Mouse (Mus musculus) thymus, postnatal 4 days (tissue): ENCODE results near the gene Gps1.
"Not testable (repeated sequence)": the region's sequence is repeated elsewhere in the genome, so short reads cannot be mapped to it uniquely, and the experiment has no call there.

ENCODE experiments used
- DNase-seq: peaks from one replicate; pipeline ENCODE4 v3.0.0; 2021

Gps1 gene

GRCm38 (mm10) chr11:120784064-120784791 is at the start of gene Gps1, which contains the start of gene Rfng:
Gene Gps1 (plus strand): TSS chr11:120784272.
Gene Rfng (minus strand): TSS chr11:120784207.
- peak; percentile 89 for DNase-seq

- no peak for DNase-seq
Measured at GRCm38 (mm10) chr11:120736424-120736823, 47.6 kb upstream of the Gps1 start.

GRCm38 (mm10) chr11:120740981-120741380 is 43.1 kb upstream of the Gps1 start:
- DNase-seq: no peak

- no peak for DNase-seq
Measured at GRCm38 (mm10) chr11:120744121-120744701, 39.9 kb upstream of the Gps1 start.

- DNase-seq: no peak
Measured at GRCm38 (mm10) chr11:120747974-120748373, 36.1 kb upstream of the Gps1 start.

- DNase-seq: peak; percentile 59
Measured at GRCm38 (mm10) chr11:120749430-120749829, 34.6 kb upstream of the Gps1 start.

- no peak for DNase-seq
Measured at GRCm38 (mm10) chr11:120751606-120752005, 32.5 kb upstream of the Gps1 start.

DNA sequence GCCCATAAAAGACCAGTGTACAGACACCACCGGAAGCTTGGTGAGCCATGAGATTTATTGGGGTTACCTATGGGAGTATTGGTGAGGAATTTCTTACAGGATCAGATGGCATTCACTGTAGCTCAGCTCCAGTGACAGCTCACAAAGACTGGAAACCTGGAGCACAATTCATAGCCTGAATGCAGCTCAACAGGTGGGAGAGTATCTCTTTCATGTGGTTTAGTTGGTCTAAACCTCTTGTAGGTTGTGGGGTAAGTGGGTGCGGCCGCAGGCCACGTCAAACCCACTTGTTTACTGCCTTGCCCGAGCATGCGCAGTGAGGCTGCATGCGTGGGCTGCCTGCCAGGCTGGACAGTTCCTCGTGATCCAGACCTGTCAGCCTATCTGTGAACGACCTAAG is 23.8 kb upstream of the Gps1 start:
- no peak for DNase-seq

DNA sequence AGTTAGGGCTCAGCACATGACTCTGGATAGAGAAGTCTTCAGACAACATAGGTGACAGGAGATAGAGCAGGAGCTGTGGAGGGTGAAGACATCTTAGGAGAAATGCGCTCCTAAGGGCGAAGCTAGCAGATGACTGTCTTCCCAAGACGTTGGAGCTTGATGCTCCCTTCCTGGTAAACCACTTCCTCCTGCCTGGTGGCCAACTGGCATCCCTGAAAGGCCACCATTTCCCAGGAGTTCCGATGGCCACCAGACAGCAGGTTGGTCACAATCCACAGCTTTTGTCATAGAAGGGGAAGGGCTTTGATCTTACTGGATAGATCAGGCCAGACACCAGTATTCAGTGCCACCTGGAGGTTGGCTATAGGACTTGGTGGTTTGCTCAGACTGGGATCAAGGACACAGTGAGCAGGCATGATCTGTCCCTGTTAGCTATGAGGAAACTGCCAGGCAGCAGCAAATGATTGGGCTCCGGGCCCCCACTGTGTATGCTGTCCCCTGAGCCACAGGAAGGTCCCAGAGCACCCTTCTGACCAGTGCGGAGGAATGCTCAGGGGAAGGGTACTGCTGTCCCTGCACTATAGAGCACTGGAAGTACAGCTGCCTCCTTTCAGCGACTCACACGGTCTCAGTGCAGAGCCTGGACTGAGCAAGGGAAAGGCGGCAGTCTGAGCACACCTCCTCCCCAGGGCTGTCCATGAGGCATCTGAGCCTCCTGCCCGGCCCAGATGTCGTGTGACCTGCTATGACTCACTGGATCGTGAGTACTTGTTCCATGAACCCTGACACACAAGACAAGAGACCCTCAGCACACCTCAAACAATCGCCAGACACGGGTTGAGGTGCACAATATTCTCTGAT is 22.0 kb upstream of the Gps1 start:
- no peak for DNase-seq

DNA sequence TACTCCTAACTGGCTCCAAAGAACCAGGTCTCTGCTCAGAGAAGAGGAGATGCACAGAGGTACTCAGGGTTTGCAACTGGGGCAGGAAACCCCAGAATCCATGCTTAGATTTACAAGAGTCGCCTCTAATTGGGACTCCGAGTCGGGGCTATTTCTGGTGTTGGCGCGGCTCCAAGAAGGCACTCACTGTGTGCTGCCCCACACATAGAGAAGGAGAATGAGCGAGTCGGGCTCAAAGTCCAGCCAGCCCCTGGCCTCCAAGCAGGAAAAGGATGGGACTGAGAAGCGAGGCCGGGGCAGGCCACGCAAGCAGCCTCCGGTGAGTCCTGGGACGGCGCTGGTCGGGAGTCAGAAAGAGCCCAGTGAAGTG is 21.4 kb upstream of the Gps1 start, which contains the start of gene Hmga1b:
Gene Hmga1b, plus strand, starts transcription at position 123 of the 370 bp plus-strand sequence.
- not testable (repeated sequence) for DNase-seq

GRCm38 (mm10) chr11:120763121-120763999 is 20.7 kb upstream of the Gps1 start:
- not testable (repeated sequence) for DNase-seq

DNA sequence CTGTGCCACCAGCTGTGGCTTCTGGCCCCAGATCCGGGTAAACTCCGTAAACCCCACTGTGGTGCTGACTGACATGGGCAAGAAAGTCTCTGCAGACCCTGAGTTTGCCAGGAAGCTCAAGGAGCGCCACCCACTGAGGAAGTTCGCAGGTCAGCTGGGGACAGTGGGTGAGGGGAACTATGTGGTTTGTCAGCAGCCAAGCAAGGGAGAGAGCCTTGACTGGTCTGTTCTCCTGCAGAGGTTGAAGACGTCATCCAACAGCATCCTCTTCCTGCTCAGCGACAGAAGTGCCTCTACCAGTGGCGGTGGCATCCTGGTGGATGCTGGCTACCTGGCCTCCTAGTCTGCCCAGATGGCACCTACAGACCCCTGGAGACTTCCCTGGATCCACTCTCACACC is 17.0 kb upstream of the Gps1 start:
- DNase-seq: not testable (repeated sequence)

DNA sequence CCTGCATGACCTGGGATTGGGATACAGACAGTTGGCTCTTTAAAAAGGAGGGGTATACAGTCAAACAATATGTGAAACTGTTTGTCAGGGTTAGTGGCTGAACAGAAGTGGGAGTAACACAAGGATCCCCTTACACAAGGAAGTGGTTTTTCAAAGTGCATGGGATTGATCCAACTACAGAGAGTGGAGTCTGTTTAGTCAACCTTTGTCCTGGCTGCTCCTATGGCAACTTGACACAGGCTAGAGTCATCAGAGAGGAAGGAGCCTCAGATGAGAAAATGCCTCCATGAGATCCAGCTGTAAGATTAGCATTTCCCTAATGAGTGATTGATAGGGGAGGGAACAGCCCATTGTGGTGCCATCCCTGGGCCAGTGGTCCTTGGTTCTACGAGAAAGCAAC is 15.9 kb upstream of the Gps1 start:
- DNase-seq: no peak

DNA sequence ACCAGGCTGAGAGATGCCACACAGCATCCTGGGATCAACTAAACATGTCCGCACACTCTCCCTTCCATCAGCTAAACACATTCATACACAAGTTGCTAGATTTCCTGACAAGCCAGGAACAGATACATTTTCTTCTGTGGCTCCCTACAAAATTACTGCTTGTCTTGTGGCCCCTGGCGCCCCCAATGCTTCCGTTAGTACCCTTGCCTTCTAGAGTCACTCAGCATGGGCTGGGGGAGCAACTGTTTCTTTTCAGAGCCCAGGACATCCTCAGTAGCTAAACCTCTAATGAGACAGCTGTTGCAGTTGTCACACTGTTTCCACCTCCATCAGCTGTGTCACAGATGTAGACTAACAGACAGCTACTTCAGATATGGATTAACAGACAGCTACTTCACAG is 11.3 kb upstream of the Gps1 start:
- peak; percentile 3 for DNase-seq

DNA sequence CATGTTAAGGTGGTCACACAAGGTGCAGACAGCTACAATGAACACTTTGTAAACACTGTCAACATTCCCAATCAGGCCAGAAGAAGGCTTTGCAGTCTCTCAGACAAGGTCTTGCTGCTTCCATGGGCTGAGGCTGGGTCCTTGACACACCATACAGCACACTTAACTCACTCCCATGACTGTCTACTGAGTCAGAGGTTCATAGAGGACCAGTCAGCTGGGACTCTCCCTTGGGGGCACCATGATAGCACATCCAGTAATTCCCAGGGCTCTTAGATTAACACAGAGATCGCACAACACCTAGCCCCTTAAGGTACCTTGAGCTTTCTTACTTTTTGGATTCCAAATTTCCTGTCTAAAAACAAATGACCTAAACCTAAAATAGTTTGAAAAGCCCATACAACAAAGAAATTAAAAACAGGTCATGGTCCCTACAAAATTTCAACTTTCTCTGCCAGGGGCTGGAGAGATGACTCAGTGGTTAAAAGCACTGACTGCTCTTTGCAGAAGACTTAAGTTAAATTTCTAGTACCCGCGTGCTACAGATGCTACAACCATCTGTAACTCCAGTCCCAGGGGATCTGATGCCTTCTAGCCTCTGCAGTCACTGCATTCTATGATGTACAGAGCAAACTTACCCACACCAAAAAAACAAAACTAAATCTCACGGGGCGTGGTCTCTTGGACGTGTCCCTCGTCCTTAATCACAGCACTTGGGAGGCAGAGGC is 10.4 kb upstream of the Gps1 start:
- no peak for DNase-seq

GRCm38 (mm10) chr11:120775774-120776469 is 8.2 kb upstream of the Gps1 start:
- peak; percentile 98 for DNase-seq

DNA sequence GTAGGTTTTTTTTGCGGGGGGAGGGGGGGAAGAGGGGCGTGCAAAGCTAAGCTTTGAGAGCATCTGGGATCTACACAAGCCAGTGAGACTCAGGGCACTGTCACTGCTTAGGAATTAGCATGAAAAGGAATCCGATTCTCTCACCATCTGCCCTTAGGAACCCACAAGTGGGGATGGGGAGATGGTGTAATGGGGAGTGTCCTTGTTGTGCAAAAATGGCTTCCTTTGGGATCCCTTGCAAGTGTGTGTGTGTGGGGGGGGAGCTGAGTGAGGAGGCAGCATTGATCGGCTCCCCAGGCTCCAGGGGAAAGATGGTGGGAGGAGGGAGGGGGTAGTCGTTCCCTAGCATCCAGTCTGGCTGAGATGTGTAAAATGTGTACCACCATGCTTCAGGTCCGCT is 6.9 kb upstream of the Gps1 start:
- no peak for DNase-seq

- peak; percentile 3 for DNase-seq
Measured at GRCm38 (mm10) chr11:120779876-120780275, 4.2 kb upstream of the Gps1 start.

DNA sequence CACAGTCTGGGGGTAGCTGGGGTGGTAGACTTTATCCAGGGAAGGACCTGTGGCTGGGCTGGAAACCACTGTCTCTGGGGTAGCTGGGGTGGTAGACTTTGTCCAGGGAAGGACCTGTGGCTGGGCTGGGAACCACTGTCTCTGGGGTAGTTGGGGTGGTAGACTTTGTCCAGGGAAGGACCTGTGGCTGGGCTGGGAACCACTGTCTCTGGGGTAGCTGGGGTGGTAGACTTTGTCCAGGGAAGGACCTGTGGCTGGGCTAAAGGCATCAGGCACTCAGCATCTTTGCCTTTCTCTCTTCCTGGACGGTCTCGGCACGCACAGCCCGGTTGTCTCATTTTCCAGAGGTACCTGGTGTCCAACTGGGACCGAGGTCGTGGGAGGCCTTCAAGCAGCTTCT is 2.7 kb upstream of the Gps1 start:
- not testable (repeated sequence) for DNase-seq

DNA sequence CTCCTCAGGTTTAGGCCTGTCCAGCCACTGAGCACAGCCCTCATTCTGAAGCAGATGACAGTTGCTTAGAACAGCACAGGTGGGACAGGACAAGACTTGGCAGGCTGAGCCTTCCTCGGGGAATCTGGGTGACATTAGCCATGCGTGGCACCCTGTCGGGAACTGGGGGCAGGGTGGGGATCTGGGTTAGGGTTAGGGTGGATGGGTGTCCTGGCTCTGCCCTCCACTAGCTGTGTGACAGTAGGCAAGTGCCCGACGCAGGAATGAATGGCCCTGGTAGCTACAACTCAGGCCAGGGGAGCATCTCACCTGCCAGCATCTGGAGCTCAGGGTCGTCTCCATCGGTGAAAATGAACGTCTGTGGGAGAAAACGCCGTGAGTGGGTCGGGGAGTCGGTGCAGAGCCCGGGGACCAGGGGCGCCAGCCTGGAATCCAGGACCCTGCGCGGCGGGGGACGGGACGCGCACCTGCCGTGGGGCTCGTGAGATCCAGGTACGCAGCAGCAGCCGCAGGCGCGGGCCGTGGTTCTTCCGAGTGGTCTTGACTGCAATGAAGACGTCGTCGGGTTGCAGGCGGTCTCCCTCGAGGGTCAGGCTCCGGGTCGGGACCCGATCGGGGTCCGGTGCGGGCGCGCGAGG is 527 bp upstream of the Gps1 start:
- no peak for DNase-seq

DNA sequence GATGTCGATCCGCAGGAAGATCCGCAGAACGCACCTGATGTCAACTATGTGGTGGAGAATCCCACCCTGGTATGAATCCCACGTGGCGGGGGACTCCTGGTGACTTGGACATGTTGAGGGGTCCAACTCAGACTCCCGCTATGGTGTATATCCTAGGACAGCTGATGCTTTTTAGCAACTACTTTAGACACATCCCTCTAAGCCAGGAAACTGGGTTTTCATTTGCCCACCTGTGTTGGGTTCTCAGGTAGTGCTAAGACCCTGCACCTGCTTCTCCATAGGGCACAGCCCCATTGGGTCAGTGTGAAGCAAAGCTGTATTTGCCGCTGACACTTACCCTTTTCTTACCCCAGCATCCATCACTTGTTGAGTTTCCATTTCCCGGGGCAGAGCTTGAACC is 1.1 kb downstream of the Gps1 start:
- DNase-seq: no peak
